Mouse (Mus musculus) midbrain, embryonic 16.5 days (tissue): Measurements from ENCODE around the gene Fam57b. TPM values are rescaled to one million over a fixed set of nuclear protein-coding genes. Genes with fewer than 3 reads are reported as not detected.
A peak's percentile ranks its signal among the peaks of the same experiment; 100 is the strongest.

Experiments
- ATAC-seq: fragments of 200-750 bp; cut with Nextera tagmentation; 2 replicates; pipeline ENCODE4 v1.8.0; 2017; ENCODE audit warnings: moderate TSS enrichment
- H3K27ac ChIP-seq: fragments of 300-500 bp; sonication (generic); 2 replicates; pipeline ENCODE4 v1.5.1; 2014; ENCODE audit warnings: mild to moderate bottlenecking, low read length, mixed read lengths
- H3K27me3 ChIP-seq: fragments of 300-500 bp; sonication (generic); 2 replicates; pipeline ENCODE4 v1.6.1; 2014; ENCODE audit warnings: low read depth, low read length, mixed read lengths; ENCODE audit not compliant: control insufficient read depth, insufficient read depth
- H3K36me3 ChIP-seq: fragments of 300-500 bp; sonication (generic); 2 replicates; pipeline ENCODE4 v1.6.1; 2014; ENCODE audit warnings: mild to moderate bottlenecking, low read length, moderate library complexity, mixed read lengths; ENCODE audit not compliant: control insufficient read depth, insufficient read depth
- H3K4me1 ChIP-seq: fragments of 300-500 bp; sonication (generic); 2 replicates; pipeline ENCODE4 v1.6.1; 2014; ENCODE audit warnings: mild to moderate bottlenecking, low read length, mixed read lengths; ENCODE audit not compliant: control insufficient read depth, insufficient read depth
- H3K4me2 ChIP-seq: fragments of 300-500 bp; sonication (generic); 2 replicates; pipeline ENCODE4 v1.6.1; 2014; ENCODE audit warnings: mild to moderate bottlenecking, low read length, mixed read lengths
- H3K4me3 ChIP-seq: fragments of 300-500 bp; sonication (generic); 2 replicates; pipeline ENCODE4 v1.5.1; 2014; ENCODE audit warnings: low read depth, mild to moderate bottlenecking, low read length, moderate library complexity, mixed read lengths
- H3K9ac ChIP-seq: fragments of 300-500 bp; sonication (generic); 2 replicates; pipeline ENCODE4 v1.6.1; 2014; ENCODE audit warnings: low read depth, low read length, mixed read lengths
- H3K9me3 ChIP-seq: fragments of 300-500 bp; sonication (generic); replicated peaks from 2 replicates; pipeline ENCODE4 v1.6.1; 2014; ENCODE audit warnings: mild to moderate bottlenecking, low read length, mixed read lengths; ENCODE audit not compliant: control insufficient read depth, poor library complexity, severe bottlenecking
- WGBS: fragments of 180-500 bp; shearing (Covaris S2); extraction: QIAGEN DNeasy Blood & Tissue Kit; methylation state at CpG from one replicate; pipeline ENCODE4 v1.1.7; 2014; 5-methylcytosine and 5-hydroxymethylcytosine counted together
- polyA plus RNA-seq: library from polyadenylated mRNA; unstranded; fragments of >200 nt; fragmentation: Nextera tagmentation; extraction: Ambion mirVana; gene quantifications from 2 replicates; pipeline ENCODE4 v1.2.1, GENCODE M21; 2015

Fam57b gene
- polyA plus RNA-seq: 55.0 and 61.1 TPM in 2 replicates

- Histone ChIP-seq H3K36me3 (peaks cover 9% of the 10 kb centered on the region), H3K4me2 (peak within 1 kb of the TSS; percentile 83)
- 25% methylated on average over 21 of the region's 21 CpGs for WGBS
Measured at GRCm38 (mm10) chr7:126797411-126798126, at the start of gene Fam57b. TSS of gene Fam57b (plus strand) at chr7:126797668.

GRCm38 (mm10) chr7:126748824-126749223 lies 48.6 kb upstream of the Fam57b start:
- Histone ChIP-seq H3K36me3 (no peaks in the 10 kb centered on the region), H3K27ac (no peak overlapping the region), H3K9ac (no peak overlapping the region), H3K4me3 (no peak overlapping the region), H3K9me3 (no peaks in the 10 kb centered on the region), H3K4me1 (no peaks in the 10 kb centered on the region), H3K27me3 (no peaks in the 10 kb centered on the region), H3K4me2 (no peak overlapping the region)
- ATAC-seq: no peak
- 75% methylated on average over 7 of the region's 7 CpGs for WGBS

More at GRCm38 (mm10) chr7:126797411-126798126, at the start of gene Fam57b:
- Histone ChIP-seq H3K4me1 (peaks cover 34% of the 10 kb centered on the region), H3K9ac (peak within 1 kb of the TSS; percentile 90), H3K27ac (peak within 1 kb of the TSS; percentile 96), H3K9me3 (no peaks in the 10 kb centered on the region), H3K4me3 (peak within 1 kb of the TSS; percentile 88), H3K27me3 (no peaks in the 10 kb centered on the region)
- no peak for ATAC-seq

- no peaks in the 10 kb centered on the region for H3K4me1 ChIP-seq
- H3K4me3 ChIP-seq: no peak overlapping the region
- no peaks in the 10 kb centered on the region for H3K9me3 ChIP-seq
- no peak overlapping the region for H3K4me2 ChIP-seq
- no peaks in the 10 kb centered on the region for H3K36me3 ChIP-seq
- H3K27me3 ChIP-seq: no peaks in the 10 kb centered on the region
- WGBS: 96% methylated on average over 17 of the region's 17 CpGs
- no peak for ATAC-seq
- H3K9ac ChIP-seq: no peak overlapping the region
- H3K27ac ChIP-seq: no peak overlapping the region
Measured at GRCm38 (mm10) chr7:126749582-126750343, 47.7 kb upstream of the Fam57b start.

GRCm38 (mm10) chr7:126754866-126755265 lies 42.6 kb upstream of the Fam57b start:
- H3K27ac ChIP-seq: no peak overlapping the region
- H3K27me3 ChIP-seq: no peaks in the 10 kb centered on the region
- H3K9me3 ChIP-seq: no peaks in the 10 kb centered on the region
- H3K4me3 ChIP-seq: no peak overlapping the region
- no peaks in the 10 kb centered on the region for H3K36me3 ChIP-seq
- WGBS: 2% methylated on average over 9 of the region's 9 CpGs
- peak; percentile 37; the same call in 1 of the 2 replicates for ATAC-seq
- H3K4me2 ChIP-seq: no peak overlapping the region
- H3K4me1 ChIP-seq: no peaks in the 10 kb centered on the region
- H3K9ac ChIP-seq: no peak overlapping the region

- Histone ChIP-seq H3K27ac (no peak overlapping the region), H3K36me3 (peaks cover 4% of the 10 kb centered on the region), H3K4me1 (peaks cover 21% of the 10 kb centered on the region), H3K9ac (no peak overlapping the region), H3K27me3 (no peaks in the 10 kb centered on the region), H3K4me3 (no peak overlapping the region), H3K9me3 (no peaks in the 10 kb centered on the region), H3K4me2 (no peak overlapping the region)
- 0 out of 2 replicates have a peak, but pooled peaks have one; percentile 15 for ATAC-seq
- 64% methylated on average over 7 of the region's 7 CpGs for WGBS
Measured at GRCm38 (mm10) chr7:126758539-126758938, 38.9 kb upstream of the Fam57b start.

- Histone ChIP-seq H3K27me3 (no peaks in the 10 kb centered on the region), H3K4me1 (peaks cover 21% of the 10 kb centered on the region), H3K9ac (peak within 1 kb of the TSS; percentile 92), H3K9me3 (no peaks in the 10 kb centered on the region), H3K27ac (peak within 1 kb of the TSS; percentile 91), H3K36me3 (peaks cover 9% of the 10 kb centered on the region), H3K4me3 (peak within 1 kb of the TSS; percentile 77), H3K4me2 (peak within 1 kb of the TSS; percentile 76)
- peak; percentile 73 for ATAC-seq
- under 1% methylated on average over 27 of the region's 38 CpGs for WGBS
Measured at GRCm38 (mm10) chr7:126759050-126759671, 38.3 kb upstream of the Fam57b start, which contains the start of gene Mapk3. TSS of gene Mapk3 (plus strand) at chr7:126759601.

GRCm38 (mm10) chr7:126759672-126760390 lies 37.6 kb upstream of the Fam57b start:
- peak overlapping the region; percentile 76 for H3K4me2 ChIP-seq
- no peaks in the 10 kb centered on the region for H3K9me3 ChIP-seq
- peak overlapping the region; percentile 77 for H3K4me3 ChIP-seq
- 1% methylated on average over 22 of the region's 24 CpGs for WGBS
- H3K4me1 ChIP-seq: peaks cover 21% of the 10 kb centered on the region
- peak overlapping the region; percentile 91 for H3K27ac ChIP-seq
- peak; percentile 64 for ATAC-seq
- peak overlapping the region; percentile 92 for H3K9ac ChIP-seq
- H3K27me3 ChIP-seq: no peaks in the 10 kb centered on the region
- peaks cover 15% of the 10 kb centered on the region for H3K36me3 ChIP-seq

GRCm38 (mm10) chr7:126760391-126760802 lies 37.1 kb upstream of the Fam57b start:
- Histone ChIP-seq H3K27ac (peak overlapping the region; percentile 91), H3K27me3 (no peaks in the 10 kb centered on the region), H3K4me2 (peak overlapping the region; percentile 76), H3K9me3 (no peaks in the 10 kb centered on the region), H3K36me3 (peaks cover 15% of the 10 kb centered on the region), H3K9ac (peak overlapping the region; percentile 92), H3K4me3 (peak overlapping the region; percentile 77), H3K4me1 (peaks cover 21% of the 10 kb centered on the region)
- WGBS: 22% methylated on average over 3 of the region's 3 CpGs
- 0 out of 2 replicates have a peak, but pooled peaks have one; percentile 1 for ATAC-seq
